Mouse (Mus musculus): Measurements from ENCODE around the gene Ndufaf2. TPM values are rescaled to one million over a fixed set of nuclear protein-coding genes. Genes with fewer than 3 reads are reported as not detected.
A peak's percentile ranks its signal among the peaks of the same experiment; 100 is the strongest.

Gene Ndufaf2
- total RNA-seq, 2 experiments from 2014 or later = 27.6 to 33.9 TPM

- no peak for DNase-seq
These were observed 195.7 kb downstream of the Ndufaf2 start for GRCm38 (mm10) chr13:107962741-107963140.

- peak in 1 of 2 experiments; percentile 41 for DNase-seq
These were observed 196.5 kb downstream of the Ndufaf2 start for GRCm38 (mm10) chr13:107961972-107962371.

DNA sequence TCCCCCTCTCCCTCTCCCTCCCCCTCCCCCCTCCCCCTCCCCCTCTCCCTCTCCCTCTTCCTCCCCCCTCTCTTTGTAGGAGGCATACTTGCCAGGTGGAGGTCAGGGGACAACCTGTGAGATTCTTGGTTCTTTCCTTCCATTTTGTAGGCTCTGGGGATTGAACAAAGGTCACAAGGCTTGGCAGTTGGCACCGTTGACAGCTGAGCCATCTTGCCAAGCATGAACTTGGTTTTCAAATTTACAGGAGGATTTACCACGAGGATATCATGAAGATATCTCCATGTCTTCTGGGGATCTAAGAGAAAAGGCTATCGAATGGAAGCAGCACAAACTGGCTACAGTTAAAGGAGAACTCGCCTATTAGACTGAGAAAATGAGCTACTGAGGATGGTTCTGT lies 196.9 kb downstream of the Ndufaf2 start:
- DNase-seq = no peak

GRCm38 (mm10) chr13:107960549-107960948 lies 197.9 kb downstream of the Ndufaf2 start:
- no peak for DNase-seq

GRCm38 (mm10) chr13:107959891-107960290 lies 198.5 kb downstream of the Ndufaf2 start:
- DNase-seq = no peak

GRCm38 (mm10) chr13:107956246-107956645 lies 202.2 kb downstream of the Ndufaf2 start:
- no peak for DNase-seq

DNA sequence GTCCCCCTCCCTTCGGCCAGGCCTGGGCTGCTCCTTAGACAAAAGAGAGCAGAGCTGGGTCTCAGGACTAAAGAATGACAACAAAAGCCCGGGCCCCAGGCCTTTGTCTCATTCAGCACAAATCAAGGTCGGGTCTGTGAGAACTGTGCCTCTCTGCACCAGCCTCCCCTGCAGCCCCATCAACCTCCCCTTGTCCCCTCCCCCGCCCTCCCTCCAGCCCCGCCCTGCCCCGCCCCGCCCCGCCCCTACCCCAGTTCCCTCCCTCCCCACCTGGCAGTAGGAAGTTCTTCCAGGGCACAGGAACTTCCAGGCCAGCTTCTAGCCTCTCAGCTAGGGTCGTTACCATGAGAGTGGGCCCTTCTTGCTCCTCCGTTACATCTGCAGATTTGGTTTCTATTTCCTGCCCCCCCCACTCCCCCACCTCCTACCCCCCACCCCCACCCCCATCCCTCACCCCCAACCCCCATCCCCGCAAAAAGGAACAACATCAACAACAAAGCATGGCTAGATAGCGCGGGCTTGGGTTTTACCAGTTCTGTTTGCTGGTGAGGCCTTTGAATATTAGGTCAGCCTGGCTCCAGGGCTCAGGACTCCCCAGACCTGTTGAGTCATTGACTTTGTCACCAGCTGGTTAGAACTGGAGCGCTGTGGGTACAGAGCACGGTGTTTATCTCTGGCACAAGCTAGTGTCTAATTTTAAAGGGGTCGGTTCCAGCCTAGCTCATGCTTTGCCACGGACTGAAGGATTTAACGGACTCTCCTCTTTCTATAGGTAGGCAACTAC lies 202.9 kb downstream of the Ndufaf2 start:
- DNase-seq = peak; percentile 56 to 59

- no peak for DNase-seq
These were observed 203.8 kb downstream of the Ndufaf2 start for GRCm38 (mm10) chr13:107954445-107955261.

GRCm38 (mm10) chr13:107954100-107954444 lies 204.4 kb downstream of the Ndufaf2 start:
- no peak for DNase-seq

Other genes with a start within 250 kb of the Ndufaf2 start
- 10 to 100 TPM; 42.4 to 49.5 TPM for gene Smim15, start 114.2 kb downstream of the Ndufaf2 start, total RNA-seq (2021)
- gene Ercc8, start 108 bp upstream of the Ndufaf2 start, total RNA-seq (2021) = 10 to 100 TPM in 1 of 2 experiments, 1 to 10 TPM in 1; 8.6 to 10.0 TPM
- gene Elovl7, start 55.8 kb upstream of the Ndufaf2 start, total RNA-seq (2021) = 1 to 10 TPM; 2.7 to 4.7 TPM
- 1 to 10 TPM in 1 of 2 experiments, under 1 TPM in 1; 0.89 to 1.4 TPM for gene Depdc1b, start 157.7 kb upstream of the Ndufaf2 start, total RNA-seq (2021)